Mouse (Mus musculus) ES-E14 (cell line): ENCODE results near the gene Habp2. TPM values are rescaled to one million over a fixed set of nuclear protein-coding genes. Genes with fewer than 3 reads are reported as not detected.

Experiments used
- DNase-seq: peaks from one replicate; pipeline ENCODE4 v3.0.0-alpha.2; 2013; ENCODE audit warnings: low read depth, low spot score
- H3K27ac ChIP-seq: 2 replicates; pipeline ENCODE4 v1.5.1; 2012; ENCODE audit warnings: low read depth, mild to moderate bottlenecking, low read length, moderate library complexity, mixed read lengths; ENCODE audit not compliant: poor library complexity, insufficient read depth, severe bottlenecking
- H3K36me3 ChIP-seq: 2 replicates; pipeline ENCODE4 v1.6.1; 2012; ENCODE audit warnings: mild to moderate bottlenecking, low read length, moderate library complexity, mixed read lengths; ENCODE audit not compliant: control insufficient read depth, poor library complexity, insufficient read depth, severe bottlenecking
- H3K4me1 ChIP-seq, 2 experiments: fragments of 150-350 bp in 1 of 2; sonication (generic) in 1 of 2; 2 replicates each; pipeline ENCODE4 v1.6.1; 2012; ENCODE audit warnings: low read length in 2 of 2, mild to moderate bottlenecking in 1 of 2, mixed read lengths in 1 of 2; ENCODE audit not compliant: control insufficient read depth in 2 of 2, insufficient read depth in 2 of 2, poor library complexity in 1 of 2
- H3K4me3 ChIP-seq, 2 experiments: fragments of 150-350 bp in 1 of 2; sonication (generic) in 1 of 2; 2 replicates each; pipeline ENCODE4 v1.5.1; 2012; ENCODE audit warnings: low read length in 2 of 2, low read depth in 1 of 2, mild to moderate bottlenecking in 1 of 2, mixed read lengths in 1 of 2; ENCODE audit not compliant: insufficient read depth in 1 of 2, poor library complexity in 1 of 2, severe bottlenecking in 1 of 2
- H3K9ac ChIP-seq: 2 replicates; pipeline ENCODE4 v1.6.1; 2012; ENCODE audit warnings: low read depth, mild to moderate bottlenecking, low read length, mixed read lengths; ENCODE audit not compliant: poor library complexity, insufficient read depth, severe bottlenecking
- H3K9me3 ChIP-seq: fragments of 150-350 bp; sonication (generic); 2 replicates; pipeline ENCODE4 v1.6.1; 2012; ENCODE audit warnings: low read depth, mild to moderate bottlenecking, low read length; ENCODE audit not compliant: control insufficient read depth, insufficient read depth
- CHD2 ChIP-seq: IDR thresholded peaks from 2 replicates; pipeline ENCODE4 v1.6.1; 2014; ENCODE audit warnings: mild to moderate bottlenecking, low read depth, low read length, inconsistent platforms
- HCFC1 ChIP-seq: IDR thresholded peaks from 2 replicates; pipeline ENCODE4 v1.6.1; 2012; ENCODE audit warnings: low read length, inconsistent platforms, borderline replicate concordance; ENCODE audit not compliant: insufficient read depth
- MAFK ChIP-seq: IDR thresholded peaks from 2 replicates; pipeline ENCODE4 v1.6.1; 2014; ENCODE audit warnings: mild to moderate bottlenecking, low read depth, low read length, inconsistent platforms; ENCODE audit not compliant: insufficient read depth
- ZC3H11A ChIP-seq: IDR thresholded peaks from 2 replicates; pipeline ENCODE4 v1.6.1; 2012; ENCODE audit warnings: low read depth, mild to moderate bottlenecking, inconsistent platforms, low read length, borderline replicate concordance
- ZNF384 ChIP-seq: IDR thresholded peaks from 2 replicates; pipeline ENCODE4 v1.6.1; 2012; ENCODE audit warnings: low read depth, low read length, inconsistent platforms
- in situ Hi-C, 2 experiments: fragments of 600-800 bp; cut with MboI; formaldehyde crosslinking; loops; one replicate each; pipeline ENCODE4 v1.15.1; 2025; ENCODE audit warnings: low sequenced_read_pairs in 2 of 2, inconsistent platforms in 1 of 2; ENCODE audit not compliant: unreplicated experiment in 2 of 2
- total RNA-seq: library from RNA; depleted of rRNA; stranded (reverse); fragments of 300-350 nt; gene quantifications from 2 replicates; pipeline ENCODE4 v1.2.3, GENCODE M21; 2012

Habp2 gene
- total RNA-seq, 1 experiment = 1.6 TPM

GRCm38 (mm10) chr19:56254751-56255150 lies 32.2 kb upstream of the Habp2 start:
- in situ Hi-C loops = no loop called here
- H3K9ac ChIP-seq = no peak overlapping the region
- DNase-seq = peak; percentile 49
- H3K4me1 ChIP-seq = peaks cover 0 to 2% of the 10 kb centered on the region in 2 experiments; a peak in 1 of 4 replicates
- H3K27ac ChIP-seq = no peak overlapping the region
- TF ChIP-seq ZC3H11A (no peak), ZNF384 (no peak), HCFC1 (no peak), CHD2 (no peak), MAFK (no peak)
- H3K4me3 ChIP-seq = no peak overlapping the region
- H3K36me3 ChIP-seq = no peaks in the 10 kb centered on the region
- no peaks in the 10 kb centered on the region for H3K9me3 ChIP-seq

DNA sequence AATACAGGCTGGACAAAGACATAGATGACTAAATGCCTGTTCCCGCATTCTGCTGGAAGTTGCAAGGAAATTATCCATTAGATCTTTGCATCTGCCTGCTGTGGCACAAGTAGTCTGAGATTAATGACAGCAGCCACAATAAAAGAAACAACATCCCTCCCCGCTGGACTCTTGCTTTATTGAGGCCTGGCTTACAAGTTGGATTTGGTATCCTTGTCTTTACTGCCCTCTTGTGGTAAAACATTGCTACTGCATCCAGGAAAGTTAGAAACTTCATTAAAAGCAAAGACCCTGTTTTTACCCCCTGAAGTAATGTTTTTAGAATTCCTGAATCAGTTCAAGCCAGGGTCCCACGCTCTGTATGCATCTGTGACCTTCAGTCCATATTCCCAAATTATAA lies 31.4 kb upstream of the Habp2 start:
- no peaks in the 10 kb centered on the region for H3K36me3 ChIP-seq
- no peak overlapping the region for H3K27ac ChIP-seq
- TF ChIP-seq ZNF384 = no peak
- TF ChIP-seq ZC3H11A = peak; percentile 53; the same call in 1 of the 2 replicates
- H3K9me3 ChIP-seq = no peaks in the 10 kb centered on the region
- H3K4me1 ChIP-seq = peaks cover 0 to 2% of the 10 kb centered on the region in 2 experiments; a peak in 1 of 4 replicates
- H3K9ac ChIP-seq = no peak overlapping the region
- H3K4me3 ChIP-seq = no peak overlapping the region
- peak; percentile 42 for DNase-seq
- in situ Hi-C loops = no loop called here

DNA sequence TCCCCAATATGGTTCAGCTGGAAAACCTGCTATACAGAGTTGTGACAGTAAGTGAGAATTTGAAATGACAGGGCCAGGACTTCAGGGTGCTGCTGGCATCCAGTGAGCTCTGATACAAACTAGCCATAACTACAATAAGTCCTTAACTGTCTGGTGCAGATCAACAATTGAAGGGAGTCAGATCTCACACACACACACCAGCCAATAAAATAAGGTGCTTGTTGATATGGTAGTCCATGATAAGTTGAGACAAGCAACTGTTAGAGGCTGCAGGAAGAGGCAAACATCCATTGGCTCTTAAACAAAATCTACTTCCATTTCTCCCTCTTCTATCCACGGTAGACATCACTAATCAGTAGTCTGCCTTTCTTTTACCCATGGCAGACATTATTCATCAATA lies 30.7 kb upstream of the Habp2 start:
- Histone ChIP-seq H3K27ac (no peak overlapping the region), H3K9ac (no peak overlapping the region), H3K9me3 (no peaks in the 10 kb centered on the region), H3K4me3 (no peak overlapping the region), H3K36me3 (no peaks in the 10 kb centered on the region), H3K4me1 (peaks cover 0 to 2% of the 10 kb centered on the region in 2 experiments; a peak in 1 of 4 replicates)
- no peak for DNase-seq
- in situ Hi-C loops = no loop called here
- TF ChIP-seq MAFK = no peak
- TF ChIP-seq HCFC1 = no peak
- TF ChIP-seq CHD2 = no peak
- TF ChIP-seq ZNF384 = no peak
- no peak for TF ChIP-seq ZC3H11A

GRCm38 (mm10) chr19:56256741-56257140 lies 30.2 kb upstream of the Habp2 start:
- in situ Hi-C loops = no loop called here
- no peak overlapping the region for H3K27ac ChIP-seq
- H3K36me3 ChIP-seq = no peaks in the 10 kb centered on the region
- no peak for DNase-seq
- H3K4me3 ChIP-seq = no peak overlapping the region
- H3K9me3 ChIP-seq = no peaks in the 10 kb centered on the region
- no peak overlapping the region for H3K9ac ChIP-seq
- no peak for TF ChIP-seq MAFK
- TF ChIP-seq ZC3H11A = no peak
- TF ChIP-seq ZNF384 = no peak
- no peak for TF ChIP-seq CHD2
- TF ChIP-seq HCFC1 = no peak
- peaks cover 0 to 2% of the 10 kb centered on the region in 2 experiments; a peak in 1 of 4 replicates for H3K4me1 ChIP-seq

DNA sequence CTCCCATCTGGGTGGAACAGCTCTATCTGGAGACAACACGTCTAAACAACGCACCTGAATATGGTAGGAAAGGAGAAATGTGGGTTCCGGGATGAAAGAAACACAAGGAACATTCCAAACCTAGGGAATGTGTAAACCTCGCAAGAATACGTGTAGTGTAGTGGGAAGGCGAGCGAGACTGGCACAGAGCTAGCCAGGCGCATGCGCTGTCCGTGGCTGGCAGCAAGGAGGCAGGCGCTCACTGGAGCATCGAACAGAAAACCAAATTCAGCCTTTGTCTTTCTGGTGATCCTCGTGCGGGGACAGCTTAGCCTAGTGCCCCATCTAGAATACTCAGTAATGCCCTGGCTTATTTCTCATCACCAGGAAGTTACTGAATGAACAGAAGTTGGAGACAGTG lies 23.2 kb upstream of the Habp2 start:
- no peaks in the 10 kb centered on the region for H3K36me3 ChIP-seq
- H3K9me3 ChIP-seq = no peaks in the 10 kb centered on the region
- TF ChIP-seq ZNF384 = no peak
- TF ChIP-seq HCFC1 = no peak
- TF ChIP-seq CHD2 = no peak
- TF ChIP-seq ZC3H11A = no peak
- no peak for TF ChIP-seq MAFK
- H3K9ac ChIP-seq = no peak overlapping the region
- H3K4me1 ChIP-seq = no peaks in the 10 kb centered on the region
- in situ Hi-C loops = no loop called here
- no peak overlapping the region for H3K27ac ChIP-seq
- DNase-seq = no peak
- H3K4me3 ChIP-seq = peak overlapping the region in 1 of 2 experiments; percentile 7; a peak in 1 of 4 replicates
